8 mouse cellular contexts compared by ENCODE assay signal in the genomic region with DNA sequence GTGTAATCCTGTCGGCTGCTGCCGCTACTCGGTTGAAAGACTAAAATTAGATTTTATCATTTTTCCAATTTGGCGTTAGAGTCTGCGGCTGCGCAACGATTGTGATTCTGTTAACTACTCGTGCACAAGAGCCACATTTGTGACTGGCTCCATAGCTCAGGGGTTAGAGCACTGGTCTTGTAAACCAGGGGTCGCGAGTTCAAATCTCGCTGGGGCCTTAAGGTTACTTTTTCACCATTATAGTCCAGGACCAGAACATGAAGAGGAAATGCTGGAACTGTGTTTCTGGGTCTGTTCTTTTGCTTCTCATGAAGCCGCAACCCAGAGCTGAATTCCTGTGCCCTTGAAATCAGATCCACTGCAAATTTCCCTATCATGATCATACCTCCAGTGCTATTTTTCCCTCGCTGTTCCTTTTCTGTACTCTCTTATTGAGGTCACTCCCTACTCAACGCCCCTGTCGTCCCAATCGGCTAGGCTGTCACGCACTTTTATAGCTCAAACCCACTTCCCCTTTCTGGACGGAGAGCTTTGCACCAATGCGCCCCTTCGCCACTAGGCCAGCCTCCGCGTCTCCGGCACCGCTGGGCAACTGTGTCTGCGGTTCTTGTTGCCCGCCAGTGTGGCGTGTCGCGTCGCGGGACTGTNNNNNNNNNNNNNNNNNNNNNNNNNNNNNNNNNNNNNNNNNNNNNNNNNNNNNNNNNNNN. TPM values are rescaled to one million over a fixed set of nuclear protein-coding genes. Genes with fewer than 3 reads are reported as not detected.
A peak's percentile ranks its signal among the peaks of the same experiment; 100 is the strongest.
DNase-seq lines count a peak whose midpoint lies in the region; ATAC-seq and TF ChIP-seq lines count a peak whose summit lies in the region.

No protein-coding gene starts in this region.

- no peaks in the 10 kb centered on the region for H3K36me3 ChIP-seq in embryonic facial prominence, embryonic 12.5 days
- H3K36me3 ChIP-seq in heart, adult 2 months (ENCODE audit: control insufficient read depth, insufficient read depth, low read length) = no peaks in the 10 kb centered on the region
- no peaks in the 10 kb centered on the region for H3K36me3 ChIP-seq in limb, embryonic 13.5 days
- no peaks in the 10 kb centered on the region for H3K36me3 ChIP-seq in midbrain, embryonic 15.5 days (replicated peaks)
- H3K36me3 ChIP-seq in spleen, adult 2 months (ENCODE audit: control insufficient read depth, insufficient read depth, low read length) = peaks cover 3% of the 10 kb centered on the region

- H3K4me3 ChIP-seq in embryonic facial prominence, embryonic 12.5 days = peak overlapping the region; percentile 71
- peak overlapping the region; percentile 59 for H3K4me3 ChIP-seq in heart, adult 2 months
- H3K4me3 ChIP-seq in limb, embryonic 13.5 days = peak overlapping the region; percentile 55
- H3K4me3 ChIP-seq in midbrain, embryonic 15.5 days = peak overlapping the region; percentile 52
- peak overlapping the region; percentile 57 for H3K4me3 ChIP-seq in spleen, adult 2 months (ENCODE audit: extremely low read depth, insufficient read depth, insufficient read length)

- TF ChIP-seq EP300 in heart, adult 2 months (IDR thresholded peaks at IDR 0.05; ENCODE audit: insufficient read depth, low read depth, low read length) = peak; percentile 87

- 0 out of 2 replicates have a peak, but pooled peaks have one; percentile 43 for TF ChIP-seq POLR2A in heart, adult 2 months (IDR thresholded peaks at IDR 0.05; ENCODE audit: insufficient read depth, low read depth, low read length)
- no peak; the same call in 1 of the 2 replicates for TF ChIP-seq POLR2A in spleen, adult 2 months (IDR thresholded peaks at IDR 0.05; ENCODE audit: low read depth, low read length)

- peaks cover 11% of the 10 kb centered on the region for H3K27me3 ChIP-seq in embryonic facial prominence, embryonic 12.5 days
- no peaks in the 10 kb centered on the region for H3K27me3 ChIP-seq in heart, adult 2 months (ENCODE audit: control insufficient read depth, insufficient read depth, low read length)
- peaks cover 23% of the 10 kb centered on the region for H3K27me3 ChIP-seq in limb, embryonic 13.5 days
- H3K27me3 ChIP-seq in midbrain, embryonic 15.5 days (replicated peaks) = 0 out of 2 replicates have a peak, but pooled peaks cover 3% of the 10 kb centered on the region
- no peaks in the 10 kb centered on the region for H3K27me3 ChIP-seq in spleen, adult 2 months (ENCODE audit: control insufficient read depth, insufficient read depth, low read length)

- TF ChIP-seq CTCF in heart, adult 2 months (IDR thresholded peaks at IDR 0.05) = peak; percentile 51
- TF ChIP-seq CTCF in spleen, adult 2 months (IDR thresholded peaks at IDR 0.05; ENCODE audit: extremely low read depth, insufficient read depth, insufficient read length, insufficient replicate concordance) = peak; percentile 8; the same call in 1 of the 2 replicates

- intact Hi-C loops in heart, adult 2 months (cut with DNase I) = loop anchor here (1.0 kb wide), 1 partner anchor 16 kb away; no protein-coding TSS in a partner anchor

- ATAC-seq in embryonic facial prominence, embryonic 12.5 days (ENCODE audit: insufficient number of reproducible peaks, insufficient read depth, low FRiP score, low TSS enrichment) = peak; percentile 37; the same call in 1 of the 2 replicates
- ATAC-seq in limb, embryonic 13.5 days (ENCODE audit: low FRiP score, low read depth) = peak; percentile 68
- peak; percentile 73 for ATAC-seq in midbrain, embryonic 15.5 days (replicated peaks)

- WGBS in embryonic facial prominence, embryonic 12.5 days = under 1% methylated on average over 31 of the region's 31 CpGs
- WGBS in heart, adult 2 months = 6% methylated on average over 31 of the region's 31 CpGs
- WGBS in limb, embryonic 13.5 days = 1% methylated on average over 31 of the region's 31 CpGs
- WGBS in midbrain, embryonic 15.5 days = under 1% methylated on average over 31 of the region's 31 CpGs
- 2% methylated on average over 31 of the region's 31 CpGs for WGBS in spleen, adult 2 months

- H3K4me1 ChIP-seq in embryonic facial prominence, embryonic 12.5 days = peaks cover 20% of the 10 kb centered on the region; the same call in 1 of the 2 replicates
- H3K4me1 ChIP-seq in heart, adult 2 months (ENCODE audit: control insufficient read depth, insufficient read depth, low read length) = peaks cover 4% of the 10 kb centered on the region
- H3K4me1 ChIP-seq in limb, embryonic 13.5 days = peaks cover 31% of the 10 kb centered on the region
- peaks cover 43% of the 10 kb centered on the region for H3K4me1 ChIP-seq in midbrain, embryonic 15.5 days
- H3K4me1 ChIP-seq in spleen, adult 2 months (ENCODE audit: control insufficient read depth, insufficient read depth, insufficient read length) = peaks cover 12% of the 10 kb centered on the region; the same call in 1 of the 2 replicates

- no peaks in the 10 kb centered on the region for H3K79me2 ChIP-seq in heart, adult 2 months (replicated peaks; ENCODE audit: control insufficient read depth, insufficient read depth, low read length)

- H3K9ac ChIP-seq in embryonic facial prominence, embryonic 12.5 days = peak overlapping the region; percentile 47
- H3K9ac ChIP-seq in heart, adult 2 months (ENCODE audit: low read depth, low read length) = peak overlapping the region; percentile 86
- H3K9ac ChIP-seq in limb, embryonic 13.5 days = peak overlapping the region; percentile 59
- peak overlapping the region; percentile 62 for H3K9ac ChIP-seq in midbrain, embryonic 15.5 days

- H3K27ac ChIP-seq in embryonic facial prominence, embryonic 12.5 days = no peak overlapping the region
- H3K27ac ChIP-seq in heart, adult 2 months = peak overlapping the region; percentile 64
- 0 out of 2 replicates have a peak overlapping the region, but pooled peaks have one; percentile 22 for H3K27ac ChIP-seq in limb, embryonic 13.5 days
- H3K27ac ChIP-seq in midbrain, embryonic 15.5 days = peak overlapping the region; percentile 66
- peak overlapping the region; percentile 58 for H3K27ac ChIP-seq in spleen, adult 2 months (ENCODE audit: insufficient read depth, low read length)

- peak; percentile 92 for DNase-seq in 3T3-L1 (ENCODE audit: low read depth, low spot score)
- DNase-seq in adrenal gland, postnatal 36 days = peak; percentile 86 to 91
- DNase-seq in heart, adult 2 months = peak; percentile 90 to 95
- peak; percentile 87 to 93 for DNase-seq in kidney, adult 8-10 months
- DNase-seq in spleen, adult 2 months (ENCODE audit: low read depth in 1 of 2, low spot score in 2 of 2) = peak; percentile 69 to 81

- H3K4me2 ChIP-seq in embryonic facial prominence, embryonic 12.5 days (replicated peaks) = peak overlapping the region; percentile 87
- H3K4me2 ChIP-seq in limb, embryonic 13.5 days (replicated peaks) = peak overlapping the region; percentile 87
- H3K4me2 ChIP-seq in midbrain, embryonic 15.5 days = peak overlapping the region; percentile 85

- H3K9me3 ChIP-seq in embryonic facial prominence, embryonic 12.5 days = no peaks in the 10 kb centered on the region
- H3K9me3 ChIP-seq in limb, embryonic 13.5 days = no peaks in the 10 kb centered on the region
- no peaks in the 10 kb centered on the region for H3K9me3 ChIP-seq in midbrain, embryonic 15.5 days

RNA-seq across cellular contexts. Expression of a gene that starts 17.9 kb away (rescaled TPM):
- total RNA-seq in adrenal gland, postnatal 36 days (2021) = 10 to 100 TPM; 23.9 to 24.5 TPM
- 3.4 and 3.5 TPM in 2 replicates for polyA plus RNA-seq in embryonic facial prominence, embryonic 12.5 days (2016; fragmentation: Nextera tagmentation; extraction: Ambion mirVana)
- total RNA-seq in heart, adult 2 months (2021) = 10 to 100 TPM in 1 of 2 experiments, 1 to 10 TPM in 1; 9.9 to 13.5 TPM
- 10.0 and 17.2 TPM in 2 replicates for polyA plus RNA-seq in heart, adult 2 months (2012; rRNA removed)
- polyA plus RNA-seq in limb, embryonic 13.5 days (2015; fragmentation: Nextera tagmentation; extraction: Ambion mirVana) = 4.6 and 5.4 TPM in 2 replicates
- polyA plus RNA-seq in midbrain, embryonic 15.5 days (2015; fragmentation: Nextera tagmentation; extraction: Ambion mirVana) = 2.3 and 4.6 TPM in 2 replicates
- polyA plus RNA-seq in spleen, adult 2 months (2012; rRNA removed) = 10.6 and 13.0 TPM in 2 replicates

RNA-seq across cellular contexts. Expression of a gene that starts 27.2 kb away (rescaled TPM):
- 1 to 10 TPM; 1.4 to 3.2 TPM for total RNA-seq in adrenal gland, postnatal 36 days (2021)
- polyA plus RNA-seq in embryonic facial prominence, embryonic 12.5 days (2016; fragmentation: Nextera tagmentation; extraction: Ambion mirVana) = 6.9 and 7.0 TPM in 2 replicates
- total RNA-seq in heart, adult 2 months (2021) = 1 to 10 TPM; 3.8 to 3.9 TPM
- polyA plus RNA-seq in heart, adult 2 months (2012; rRNA removed) = 18.8 and 28.2 TPM in 2 replicates
- polyA plus RNA-seq in limb, embryonic 13.5 days (2015; fragmentation: Nextera tagmentation; extraction: Ambion mirVana) = 3.1 and 4.9 TPM in 2 replicates
- polyA plus RNA-seq in midbrain, embryonic 15.5 days (2015; fragmentation: Nextera tagmentation; extraction: Ambion mirVana) = 2.6 and 4.0 TPM in 2 replicates
- polyA plus RNA-seq in spleen, adult 2 months (2012; rRNA removed) = 3.9 and 6.1 TPM in 2 replicates

RNA-seq across cellular contexts. Expression of a gene that starts 27.7 kb away (rescaled TPM):
- 1 to 10 TPM; 6.4 to 8.6 TPM for total RNA-seq in adrenal gland, postnatal 36 days (2021)
- 0.65 and 1.5 TPM in 2 replicates for polyA plus RNA-seq in embryonic facial prominence, embryonic 12.5 days (2016; fragmentation: Nextera tagmentation; extraction: Ambion mirVana)
- total RNA-seq in heart, adult 2 months (2021) = 10 to 100 TPM; 18.2 to 18.4 TPM
- polyA plus RNA-seq in heart, adult 2 months (2012; rRNA removed) = 27.9 and 32.6 TPM in 2 replicates
- polyA plus RNA-seq in limb, embryonic 13.5 days (2015; fragmentation: Nextera tagmentation; extraction: Ambion mirVana) = 1.0 and 1.2 TPM in 2 replicates
- polyA plus RNA-seq in midbrain, embryonic 15.5 days (2015; fragmentation: Nextera tagmentation; extraction: Ambion mirVana) = 2.3 and 2.6 TPM in 2 replicates
- polyA plus RNA-seq in spleen, adult 2 months (2012; rRNA removed) = 53.6 and 63.6 TPM in 2 replicates

RNA-seq across cellular contexts. Expression of a gene that starts 36.5 kb away (rescaled TPM):
- 10 to 100 TPM; 32.9 to 45.2 TPM for total RNA-seq in adrenal gland, postnatal 36 days (2021)
- polyA plus RNA-seq in embryonic facial prominence, embryonic 12.5 days (2016; fragmentation: Nextera tagmentation; extraction: Ambion mirVana) = 6.7 and 7.1 TPM in 2 replicates
- total RNA-seq in heart, adult 2 months (2021) = 10 to 100 TPM; 19.8 to 19.9 TPM
- 19.1 and 19.3 TPM in 2 replicates for polyA plus RNA-seq in heart, adult 2 months (2012; rRNA removed)
- polyA plus RNA-seq in limb, embryonic 13.5 days (2015; fragmentation: Nextera tagmentation; extraction: Ambion mirVana) = 7.8 and 8.7 TPM in 2 replicates
- polyA plus RNA-seq in midbrain, embryonic 15.5 days (2015; fragmentation: Nextera tagmentation; extraction: Ambion mirVana) = 7.3 and 7.9 TPM in 2 replicates
- 24.4 and 24.7 TPM in 2 replicates for polyA plus RNA-seq in spleen, adult 2 months (2012; rRNA removed)

RNA-seq across cellular contexts. Expression of a gene that starts 48.4 kb away (rescaled TPM):
- total RNA-seq in adrenal gland, postnatal 36 days (2021) = 1 to 10 TPM; 2.0 to 2.8 TPM
- polyA plus RNA-seq in embryonic facial prominence, embryonic 12.5 days (2016; fragmentation: Nextera tagmentation; extraction: Ambion mirVana) = 0.06 TPM in 1 of 2 replicates, not detected in the other
- total RNA-seq in heart, adult 2 months (2021) = 1 to 10 TPM; 1.4 to 1.5 TPM
- polyA plus RNA-seq in heart, adult 2 months (2012; rRNA removed) = 0.20 and 0.67 TPM in 2 replicates
- polyA plus RNA-seq in limb, embryonic 13.5 days (2015; fragmentation: Nextera tagmentation; extraction: Ambion mirVana) = 0.10 and 0.13 TPM in 2 replicates
- polyA plus RNA-seq in midbrain, embryonic 15.5 days (2015; fragmentation: Nextera tagmentation; extraction: Ambion mirVana) = 0.05 and 0.45 TPM in 2 replicates
- 0.36 and 0.37 TPM in 2 replicates for polyA plus RNA-seq in spleen, adult 2 months (2012; rRNA removed)
